Mouse (Mus musculus) kidney, adult 2 months (tissue): ENCODE data around the gene Ube4a.

Experiments used
- CTCF ChIP-seq: fragments of 200-500 bp; conservative IDR thresholded peaks from 2 replicates; pipeline ENCODE4 v1.5.1; 2011; ENCODE audit warnings: low read depth, mild to moderate bottlenecking, control low read depth, low read length, moderate library complexity, mixed read lengths; ENCODE audit not compliant: insufficient read depth, insufficient read length
- POLR2A ChIP-seq: fragments of 200-500 bp; IDR thresholded peaks from one replicate; pipeline ENCODE4 v1.6.1; 2011; ENCODE audit warnings: low read depth, low read length, control low read depth

- TF ChIP-seq CTCF (no peak), POLR2A (no peak)
Measured at GRCm38 (mm10) chr9:44875476-44875875, 89.9 kb downstream of the Ube4a start.
